In the genomic region with DNA sequence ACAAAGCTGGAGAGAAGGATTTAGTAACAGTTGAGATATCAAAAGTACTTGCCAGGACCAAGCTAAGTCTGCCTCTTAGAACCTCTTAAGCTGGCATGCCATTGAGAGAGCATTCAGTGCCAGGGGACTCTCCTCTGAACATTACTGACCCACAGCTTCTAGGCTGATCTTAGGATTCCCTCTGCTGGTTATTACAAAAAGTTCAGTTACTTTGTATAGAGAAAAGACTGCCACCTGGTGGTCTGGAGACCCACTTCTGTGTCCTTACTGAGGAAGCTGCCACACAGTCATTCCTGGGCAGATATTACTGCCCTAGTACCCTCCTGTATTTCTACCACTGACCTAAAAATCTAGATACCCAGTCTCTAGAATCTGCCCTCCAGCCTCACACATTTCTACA, we compare ENCODE assay signal across 8 mouse cellular contexts.
DNase-seq lines count a peak whose midpoint lies in the region; ATAC-seq and TF ChIP-seq lines count a peak whose summit lies in the region.

No protein-coding gene starts in this region.

- peak; percentile 91 for ATAC-seq in inflammation-experienced regulatory T-cells, adult 6 months
- peak; percentile 94 for ATAC-seq in megakaryocyte progenitor cell, adult 5-6 weeks (replicated peaks; ENCODE audit: poor library complexity)
- ATAC-seq in erythroid progenitor cell, adult 5-6 weeks (replicated peaks; ENCODE audit: low FRiP score, poor library complexity, severe bottlenecking), result no peak

- intact Hi-C loops in left cerebral cortex, adult 2 months (cut with DNase I), result loop anchor here (1.0 to 5.0 kb wide), 3 partner anchors 92 to 229 kb away; no protein-coding TSS in a partner anchor

- DNase-seq in adipocyte (ENCODE audit: low spot score), result peak; percentile 88
- peak; percentile 42 to 79 for DNase-seq in cerebellum, postnatal 4 days (ENCODE audit: low spot score in 2 of 2)
- DNase-seq in gastrocnemius, postnatal 10 days, result peak; percentile 73
- peak; percentile 68 to 69 for DNase-seq in left cerebral cortex, adult 2 months (ENCODE audit: extremely low spot score in 1 of 2, low spot score in 2 of 2)
- DNase-seq in right cerebral cortex, postnatal 10 days (ENCODE audit: low spot score in 2 of 2), result peak; percentile 82

- no peak overlapping the region for H3K4me3 ChIP-seq in left cerebral cortex, adult 2 months

- H3K27ac ChIP-seq in left cerebral cortex, adult 2 months, result no peak overlapping the region

- TF ChIP-seq CTCF in left cerebral cortex, adult 2 months (IDR thresholded peaks at IDR 0.05), result no peak; the same call in none of the 2 replicates
